Mouse (Mus musculus): Measurements from ENCODE around the gene Dll3. TPM values are rescaled to one million over a fixed set of nuclear protein-coding genes. Genes with fewer than 3 reads are reported as not detected.

The Dll3 gene
- polyA plus RNA-seq, 1 experiment: 0.02 TPM

DNA sequence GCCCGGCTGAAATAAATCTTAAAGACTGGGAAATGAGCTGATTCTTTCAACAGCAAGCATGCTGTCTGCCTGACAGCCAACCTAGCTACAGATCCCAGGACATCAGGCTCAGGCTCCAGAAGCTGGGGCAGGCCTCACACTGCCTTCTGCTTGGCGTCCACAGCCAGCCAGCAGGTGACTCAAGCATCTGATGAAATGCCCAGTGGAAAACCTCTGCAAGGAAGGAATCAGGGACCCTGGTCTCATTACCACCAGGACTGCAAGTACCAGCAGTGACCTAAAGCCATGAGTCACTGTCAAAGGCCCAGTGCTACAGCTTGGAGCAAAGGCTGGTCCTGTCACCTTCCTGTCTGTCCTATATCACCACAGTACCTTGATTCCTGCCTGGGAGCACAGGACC lies 33.4 kb upstream of the Dll3 start:
- TF ChIP-seq CEBPB (IDR thresholded peaks at IDR 0.05; ENCODE audit: insufficient read depth, poor library complexity, severe bottlenecking): no peak
- TF ChIP-seq MYOD1 (IDR thresholded peaks at IDR 0.05; ENCODE audit: control insufficient read depth in 1 of 3, insufficient read length in 2 of 3, low read depth in 2 of 3): no peak
- H3K27me3 ChIP-seq (ENCODE audit: control insufficient read depth, insufficient read depth, insufficient read length): no peaks in the 10 kb centered on the region
- H3K4me3 ChIP-seq: no peak overlapping the region
- no peak overlapping the region for H3K4me2 ChIP-seq (ENCODE audit: low read depth)
- peaks cover 7% of the 10 kb centered on the region for H3K36me3 ChIP-seq (ENCODE audit: control insufficient read depth, insufficient read depth)
- peaks cover 69% of the 10 kb centered on the region for H3K79me2 ChIP-seq (ENCODE audit: control insufficient read depth, insufficient read depth)
- no peak overlapping the region for H3ac ChIP-seq (ENCODE audit: control insufficient read depth, insufficient read length)

DNA sequence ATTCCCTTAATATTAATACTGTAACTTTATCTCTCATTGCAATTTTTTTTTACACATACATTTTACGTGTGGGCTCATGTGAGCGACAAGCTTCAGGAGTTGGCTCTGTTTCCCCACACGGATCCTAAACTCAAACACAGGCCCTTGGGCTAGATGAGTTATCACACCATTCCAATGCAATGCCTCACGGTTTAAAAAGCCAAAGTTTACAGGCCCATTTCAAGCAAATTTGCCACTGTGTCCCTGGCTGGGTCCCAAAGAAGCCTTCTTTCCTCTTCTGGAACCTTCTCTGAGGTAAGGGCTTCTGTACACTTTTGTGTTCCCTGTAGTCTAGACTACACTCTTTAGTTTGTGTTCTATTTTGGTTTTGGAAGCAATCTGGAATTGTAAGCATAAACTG lies 32.5 kb upstream of the Dll3 start:
- no peak overlapping the region for H3K4me3 ChIP-seq
- TF ChIP-seq TCF3 (IDR thresholded peaks at IDR 0.05; ENCODE audit: insufficient read length, low read depth): no peak
- no peak for TF ChIP-seq POLR2A (IDR thresholded peaks at IDR 0.05; ENCODE audit: insufficient read length, low read depth)
- TF ChIP-seq E2F4 (IDR thresholded peaks at IDR 0.05; ENCODE audit: insufficient read depth): no peak
- no peak for TF ChIP-seq REST (IDR thresholded peaks at IDR 0.05; ENCODE audit: insufficient read depth, insufficient read length)
- TF ChIP-seq TCF12 (IDR thresholded peaks at IDR 0.05; ENCODE audit: insufficient read depth, poor library complexity, severe bottlenecking): no peak
- peaks cover 69% of the 10 kb centered on the region for H3K79me2 ChIP-seq (ENCODE audit: control insufficient read depth, insufficient read depth)
- no peak overlapping the region for H3ac ChIP-seq (ENCODE audit: control insufficient read depth, insufficient read length)
- H3K4me2 ChIP-seq (ENCODE audit: low read depth): no peak overlapping the region
- H3K27me3 ChIP-seq (ENCODE audit: control insufficient read depth, insufficient read depth, insufficient read length): no peaks in the 10 kb centered on the region
- H3K36me3 ChIP-seq (ENCODE audit: control insufficient read depth, insufficient read depth): peaks cover 7% of the 10 kb centered on the region

DNA sequence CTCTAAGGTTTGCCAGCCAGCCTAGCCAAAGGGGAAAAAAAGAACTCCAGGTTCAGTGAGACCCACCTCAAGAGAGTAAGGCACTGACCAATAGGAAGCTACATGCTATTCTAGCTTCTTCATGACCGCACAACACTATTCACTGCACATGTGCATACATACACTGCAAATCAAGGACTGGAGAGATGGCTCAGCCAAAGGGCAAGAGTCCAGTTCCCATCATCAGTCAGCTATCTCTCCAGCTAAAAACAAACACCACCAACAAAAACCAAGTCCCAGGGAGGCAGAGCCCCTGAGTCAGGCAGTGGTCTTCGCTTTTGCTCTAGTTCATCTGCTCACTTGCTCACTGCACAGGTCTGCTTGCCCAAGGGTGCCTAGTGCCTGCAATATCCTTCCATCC lies 26.2 kb upstream of the Dll3 start:
- Histone ChIP-seq H3K27me3 (ENCODE audit: control insufficient read depth, insufficient read depth, insufficient read length) (no peaks in the 10 kb centered on the region), H3K4me3 (no peak overlapping the region), H3K36me3 (ENCODE audit: control insufficient read depth, insufficient read depth) (peaks cover 41% of the 10 kb centered on the region), H3K4me2 (ENCODE audit: low read depth) (no peak overlapping the region), H3ac (ENCODE audit: control insufficient read depth, insufficient read length) (no peak overlapping the region), H3K79me2 (ENCODE audit: control insufficient read depth, insufficient read depth) (peaks cover 16% of the 10 kb centered on the region)
- TF ChIP-seq CEBPB (IDR thresholded peaks at IDR 0.05; ENCODE audit: insufficient read depth, poor library complexity, severe bottlenecking) (no peak), SRF (IDR thresholded peaks at IDR 0.05; ENCODE audit: control insufficient read depth, insufficient read length, low read depth) (no peak), TCF3 (IDR thresholded peaks at IDR 0.05; ENCODE audit: insufficient read length, low read depth) (no peak), USF1 (IDR thresholded peaks at IDR 0.05; ENCODE audit: low read depth) (no peak), MAX (IDR thresholded peaks at IDR 0.05; ENCODE audit: low read depth) (no peak), POLR2AphosphoS2 (IDR thresholded peaks at IDR 0.05; ENCODE audit: insufficient read length, low read depth) (no peak), E2F4 (IDR thresholded peaks at IDR 0.05; ENCODE audit: insufficient read depth) (no peak), MYOG (IDR thresholded peaks at IDR 0.05; ENCODE audit: control insufficient read depth in 1 of 3, insufficient read depth in 1 of 3, insufficient read length in 2 of 3, low read depth in 2 of 3) (no peak), TCF12 (IDR thresholded peaks at IDR 0.05; ENCODE audit: insufficient read depth, poor library complexity, severe bottlenecking) (no peak), POLR2A (IDR thresholded peaks at IDR 0.05; ENCODE audit: insufficient read length, low read depth) (no peak), REST (IDR thresholded peaks at IDR 0.05; ENCODE audit: insufficient read depth, insufficient read length) (no peak), MYOD1 (IDR thresholded peaks at IDR 0.05; ENCODE audit: control insufficient read depth in 1 of 3, insufficient read length in 2 of 3, low read depth in 2 of 3) (no peak)

DNA sequence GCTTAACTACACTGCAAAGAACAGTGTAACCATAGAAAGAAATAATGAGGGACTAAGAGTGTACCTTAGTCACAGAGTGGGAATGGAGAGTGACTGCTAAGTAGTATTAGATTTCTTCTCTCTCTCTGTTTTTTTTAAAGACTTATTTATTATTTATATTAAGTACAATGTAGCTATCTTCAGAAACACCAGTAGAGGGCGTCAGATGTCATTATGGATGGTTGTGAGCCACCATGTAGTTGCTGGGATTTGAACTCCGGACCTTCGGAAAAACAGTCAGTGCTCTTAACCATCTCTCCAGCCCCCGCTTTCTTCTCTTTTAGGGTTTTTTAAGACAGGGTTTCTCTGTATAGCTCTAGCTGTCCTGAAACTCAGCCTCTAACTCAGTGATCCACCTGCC lies 24.4 kb upstream of the Dll3 start:
- no peak for TF ChIP-seq MYOG (IDR thresholded peaks at IDR 0.05; ENCODE audit: control insufficient read depth in 1 of 3, insufficient read depth in 1 of 3, insufficient read length in 2 of 3, low read depth in 2 of 3)
- no peak for TF ChIP-seq MAX (IDR thresholded peaks at IDR 0.05; ENCODE audit: low read depth)
- no peak for TF ChIP-seq TCF12 (IDR thresholded peaks at IDR 0.05; ENCODE audit: insufficient read depth, poor library complexity, severe bottlenecking)
- no peak for TF ChIP-seq MYOD1 (IDR thresholded peaks at IDR 0.05; ENCODE audit: control insufficient read depth in 1 of 3, insufficient read length in 2 of 3, low read depth in 2 of 3)
- TF ChIP-seq REST (IDR thresholded peaks at IDR 0.05; ENCODE audit: insufficient read depth, insufficient read length): no peak
- TF ChIP-seq CEBPB (IDR thresholded peaks at IDR 0.05; ENCODE audit: insufficient read depth, poor library complexity, severe bottlenecking): no peak
- no peak for TF ChIP-seq E2F4 (IDR thresholded peaks at IDR 0.05; ENCODE audit: insufficient read depth)
- TF ChIP-seq POLR2A (IDR thresholded peaks at IDR 0.05; ENCODE audit: insufficient read length, low read depth): no peak
- TF ChIP-seq USF1 (IDR thresholded peaks at IDR 0.05; ENCODE audit: low read depth): no peak
- TF ChIP-seq TCF3 (IDR thresholded peaks at IDR 0.05; ENCODE audit: insufficient read length, low read depth): no peak
- TF ChIP-seq SRF (IDR thresholded peaks at IDR 0.05; ENCODE audit: control insufficient read depth, insufficient read length, low read depth): no peak
- TF ChIP-seq POLR2AphosphoS2 (IDR thresholded peaks at IDR 0.05; ENCODE audit: insufficient read length, low read depth): no peak
- Histone ChIP-seq H3K36me3 (ENCODE audit: control insufficient read depth, insufficient read depth) (peaks cover 39% of the 10 kb centered on the region), H3K79me2 (ENCODE audit: control insufficient read depth, insufficient read depth) (peaks cover under 1% of the 10 kb centered on the region), H3K4me3 (no peak overlapping the region), H3K27me3 (ENCODE audit: control insufficient read depth, insufficient read depth, insufficient read length) (no peaks in the 10 kb centered on the region), H3ac (ENCODE audit: control insufficient read depth, insufficient read length) (no peak overlapping the region), H3K4me2 (ENCODE audit: low read depth) (no peak overlapping the region)

DNA sequence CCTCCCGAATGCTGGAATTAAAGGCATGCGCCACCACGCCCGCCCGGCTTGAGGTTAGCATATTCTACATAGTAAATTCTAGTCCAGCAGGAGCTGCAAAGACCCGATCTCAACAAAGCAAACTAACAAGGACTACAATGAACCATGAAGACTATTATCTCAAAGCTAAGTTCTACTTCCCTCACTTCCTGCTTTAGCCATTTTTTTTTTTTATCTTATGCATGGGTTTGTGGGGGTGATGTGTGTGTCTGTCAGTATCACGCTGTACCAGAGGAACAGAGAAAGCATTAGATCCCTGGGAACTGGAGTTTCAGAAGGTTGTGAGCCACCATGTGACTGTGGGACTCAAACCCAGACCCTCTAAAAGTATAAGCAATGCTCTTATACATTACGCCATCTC lies 23.3 kb upstream of the Dll3 start:
- H3K27me3 ChIP-seq (ENCODE audit: control insufficient read depth, insufficient read depth, insufficient read length): no peaks in the 10 kb centered on the region
- no peak overlapping the region for H3K4me2 ChIP-seq (ENCODE audit: low read depth)

More for the DNA sequence above, 23.3 kb upstream of the Dll3 start:
- Histone ChIP-seq H3ac (ENCODE audit: control insufficient read depth, insufficient read length) (no peak overlapping the region), H3K36me3 (ENCODE audit: control insufficient read depth, insufficient read depth) (peaks cover 46% of the 10 kb centered on the region), H3K4me3 (no peak overlapping the region), H3K79me2 (ENCODE audit: control insufficient read depth, insufficient read depth) (no peaks in the 10 kb centered on the region)
- TF ChIP-seq MYOD1 (IDR thresholded peaks at IDR 0.05; ENCODE audit: control insufficient read depth in 1 of 3, insufficient read length in 2 of 3, low read depth in 2 of 3): no peak
- no peak for TF ChIP-seq REST (IDR thresholded peaks at IDR 0.05; ENCODE audit: insufficient read depth, insufficient read length)
- no peak for TF ChIP-seq USF1 (IDR thresholded peaks at IDR 0.05; ENCODE audit: low read depth)
- no peak for TF ChIP-seq E2F4 (IDR thresholded peaks at IDR 0.05; ENCODE audit: insufficient read depth)
- TF ChIP-seq POLR2A (IDR thresholded peaks at IDR 0.05; ENCODE audit: insufficient read length, low read depth): no peak

Data from myocyte (in vitro differentiated cells).